Mouse (Mus musculus): ENCODE data around the gene Ntn1. TPM values are rescaled to one million over a fixed set of nuclear protein-coding genes. Genes with fewer than 3 reads are reported as not detected.

Gene Ntn1
- polyA plus RNA-seq, 1 experiment from 2014 or later = 1.6 TPM

DNA sequence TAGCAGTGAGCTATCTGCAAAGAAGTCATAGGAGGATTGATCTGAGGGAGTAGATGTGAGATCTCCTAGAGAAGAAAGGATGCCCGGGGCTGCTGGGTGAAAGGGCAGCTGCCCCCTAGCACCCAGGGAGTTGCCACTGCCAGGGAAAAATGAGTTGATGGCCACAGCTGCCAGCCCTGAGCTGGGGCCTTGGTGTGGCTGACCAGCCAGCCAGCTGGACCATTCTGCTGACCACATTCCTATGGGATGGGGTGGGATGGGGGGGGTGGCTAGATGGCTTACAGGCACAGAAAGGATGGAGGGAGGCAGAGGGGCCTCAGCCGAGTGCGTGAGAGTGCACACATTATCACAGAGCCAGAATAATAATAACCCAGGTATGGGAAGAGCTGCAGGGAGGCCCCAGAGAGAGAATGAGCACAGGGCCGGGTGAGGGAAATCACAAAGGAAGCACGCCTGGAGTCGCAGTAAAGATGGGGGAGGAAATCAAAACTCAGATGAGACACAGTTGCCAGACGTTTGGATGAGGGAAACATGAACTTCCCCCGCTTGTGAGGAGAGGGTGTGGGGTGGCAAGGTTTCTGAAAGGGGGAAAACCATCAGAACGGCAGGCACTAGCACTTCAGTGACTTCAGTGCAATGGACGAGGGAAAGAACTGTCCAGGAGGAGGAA is 91.6 kb downstream of the Ntn1 start:
- WGBS (ENCODE audit: missing documents) = 78% methylated on average over 10 of the region's 10 CpGs
- no peaks in the 10 kb centered on the region for H3K36me3 ChIP-seq (ENCODE audit: inconsistent target)
- H3K4me3 ChIP-seq (ENCODE audit: inconsistent target) = no peak overlapping the region
- H3K79me2 ChIP-seq (ENCODE audit: inconsistent target) = no peaks in the 10 kb centered on the region
- no peak overlapping the region for H3K27ac ChIP-seq

DNA sequence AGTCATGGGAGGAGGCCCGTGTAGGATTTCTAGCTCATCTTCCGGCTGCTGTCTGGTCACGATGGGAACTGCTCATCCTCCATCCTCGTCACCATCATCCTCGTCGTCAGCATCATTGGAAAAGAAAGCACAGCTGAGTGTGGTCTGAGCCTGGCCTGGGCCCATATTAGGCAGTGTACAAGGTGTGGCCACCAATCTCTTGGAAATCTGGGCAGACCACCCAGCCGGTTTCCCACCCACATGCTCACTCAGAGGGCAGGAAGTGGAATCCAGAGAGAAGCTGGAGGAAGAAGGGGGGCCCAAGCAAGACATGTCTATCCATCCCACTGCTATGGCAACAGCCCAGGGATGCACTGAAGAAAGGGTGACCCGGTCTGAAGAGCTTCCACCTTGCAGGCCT is 94.6 kb downstream of the Ntn1 start:
- Histone ChIP-seq H3K36me3 (ENCODE audit: inconsistent target) (no peaks in the 10 kb centered on the region), H3K79me2 (ENCODE audit: inconsistent target) (no peaks in the 10 kb centered on the region), H3K27ac (no peak overlapping the region), H3K4me3 (ENCODE audit: inconsistent target) (no peak overlapping the region)
- WGBS (ENCODE audit: missing documents) = 80% methylated on average over 7 of the region's 8 CpGs

DNA sequence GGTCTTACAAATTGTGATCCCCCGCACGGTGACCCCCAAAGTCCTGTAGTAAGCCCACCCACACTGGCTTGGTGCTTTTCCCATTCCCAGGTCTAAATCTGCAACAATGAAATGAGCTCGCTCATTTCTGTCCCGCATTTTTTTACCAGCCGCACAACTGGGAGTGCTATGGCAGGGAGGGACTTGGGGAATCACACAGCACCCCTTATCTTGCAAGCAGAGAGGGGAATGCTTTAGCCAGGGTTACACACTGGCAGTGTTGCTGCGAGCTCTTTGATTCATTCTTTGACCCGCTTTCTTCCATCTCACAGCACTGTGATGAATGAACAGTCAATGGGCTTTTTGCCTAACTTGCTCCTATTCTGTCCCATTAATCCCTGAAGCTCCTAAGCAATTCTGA is 98.3 kb downstream of the Ntn1 start:
- Histone ChIP-seq H3K4me3 (ENCODE audit: inconsistent target) (no peak overlapping the region), H3K27ac (no peak overlapping the region), H3K79me2 (ENCODE audit: inconsistent target) (no peaks in the 10 kb centered on the region), H3K36me3 (ENCODE audit: inconsistent target) (no peaks in the 10 kb centered on the region)
- 94% methylated on average over 7 of the region's 7 CpGs for WGBS (ENCODE audit: missing documents)

DNA sequence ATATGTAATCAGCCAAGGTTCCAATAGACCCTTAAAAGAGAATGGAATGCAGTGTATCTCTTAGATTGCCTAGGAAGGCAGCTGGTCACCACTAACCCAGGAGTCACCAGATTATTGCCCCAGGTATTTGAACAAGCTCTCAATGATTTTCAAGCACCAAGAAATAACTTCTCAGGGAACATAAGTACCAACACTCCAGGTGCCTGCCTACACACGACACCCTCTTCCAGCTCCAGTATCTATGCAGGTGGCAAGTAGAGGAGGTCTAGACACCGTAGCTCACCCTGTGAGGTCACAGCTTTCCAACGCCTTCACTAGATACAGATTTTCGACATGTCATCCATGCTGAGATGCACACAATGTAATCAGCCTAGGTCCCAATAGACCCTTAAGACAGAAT is 99.0 kb downstream of the Ntn1 start:
- no peak overlapping the region for H3K27ac ChIP-seq
- 94% methylated on average over 4 of the region's 4 CpGs for WGBS (ENCODE audit: missing documents)
- no peak overlapping the region for H3K4me3 ChIP-seq (ENCODE audit: inconsistent target)
- no peaks in the 10 kb centered on the region for H3K79me2 ChIP-seq (ENCODE audit: inconsistent target)
- no peaks in the 10 kb centered on the region for H3K36me3 ChIP-seq (ENCODE audit: inconsistent target)

DNA sequence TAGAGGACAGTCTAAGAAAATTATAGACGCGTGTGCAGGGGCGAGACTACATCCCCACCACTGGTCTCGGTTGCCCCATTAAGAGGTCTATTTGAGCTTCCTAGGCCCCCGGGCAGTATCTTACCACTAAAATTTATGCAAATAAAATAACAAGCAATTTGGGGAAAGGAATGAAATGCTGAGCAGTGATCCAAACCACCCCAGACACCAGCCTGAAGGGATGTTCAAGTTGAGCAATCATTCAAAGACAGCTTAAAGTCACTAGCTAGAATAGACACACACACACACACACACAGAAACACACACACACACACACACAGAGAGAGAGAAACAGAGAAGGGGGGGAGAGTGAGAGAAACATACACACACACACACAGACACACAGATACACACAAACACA is 105.1 kb downstream of the Ntn1 start:
- H3K79me2 ChIP-seq (ENCODE audit: inconsistent target) = no peaks in the 10 kb centered on the region
- WGBS (ENCODE audit: missing documents) = 95% methylated on average over 5 of the region's 5 CpGs
- no peak overlapping the region for H3K27ac ChIP-seq
- no peaks in the 10 kb centered on the region for H3K36me3 ChIP-seq (ENCODE audit: inconsistent target)
- no peak overlapping the region for H3K4me3 ChIP-seq (ENCODE audit: inconsistent target)

DNA sequence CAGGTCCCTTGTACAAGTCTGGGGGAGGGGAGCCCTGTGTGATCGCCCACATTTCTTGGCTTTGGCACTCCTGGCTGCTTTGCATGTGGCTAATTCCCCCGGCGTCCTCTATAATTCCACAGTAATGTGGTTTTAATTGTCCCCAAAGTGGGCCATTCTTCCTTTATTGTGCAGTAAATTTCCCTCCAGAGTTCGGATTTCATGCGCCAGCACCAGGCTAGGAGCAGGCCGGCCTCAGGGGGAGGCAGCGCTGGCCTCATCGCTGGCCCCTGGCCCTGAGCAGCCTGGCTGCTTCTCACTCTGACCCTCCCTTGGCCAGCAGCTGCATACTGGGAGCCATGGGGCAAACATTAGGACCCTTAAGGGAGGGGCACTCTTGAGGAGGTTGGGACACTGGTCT is 110.0 kb downstream of the Ntn1 start:
- no peak overlapping the region for H3K27ac ChIP-seq
- no peak overlapping the region for H3K4me3 ChIP-seq (ENCODE audit: inconsistent target)
- WGBS (ENCODE audit: missing documents) = 94% methylated on average over 8 of the region's 8 CpGs

DNA sequence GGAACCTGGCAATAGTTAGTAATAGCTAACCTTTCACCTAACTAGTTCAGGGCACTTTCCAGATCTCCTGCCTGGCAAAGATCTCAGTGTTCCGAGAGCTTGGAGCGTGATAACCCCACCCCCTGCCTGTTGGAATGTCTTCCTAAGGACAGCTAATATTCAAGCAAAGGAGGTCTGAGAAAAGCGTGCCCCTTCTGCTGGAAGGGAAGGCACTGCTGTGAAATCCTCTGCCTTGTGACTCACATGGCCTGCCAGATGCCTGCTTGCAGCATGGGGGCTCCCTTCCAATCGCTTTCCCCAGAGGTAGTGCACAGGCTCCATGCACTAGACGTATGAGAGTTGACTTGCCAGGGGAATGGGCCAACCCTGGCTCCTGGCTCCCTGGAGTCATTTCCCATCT is 113.3 kb downstream of the Ntn1 start:
- Histone ChIP-seq H3K4me3 (ENCODE audit: inconsistent target) (no peak overlapping the region), H3K27ac (no peak overlapping the region), H3K36me3 (ENCODE audit: inconsistent target) (no peaks in the 10 kb centered on the region), H3K79me2 (ENCODE audit: inconsistent target) (no peaks in the 10 kb centered on the region)
- WGBS (ENCODE audit: missing documents) = 94% methylated on average over 5 of the region's 5 CpGs

More for the DNA sequence above, 110.0 kb downstream of the Ntn1 start:
- no peaks in the 10 kb centered on the region for H3K36me3 ChIP-seq (ENCODE audit: inconsistent target)
- no peaks in the 10 kb centered on the region for H3K79me2 ChIP-seq (ENCODE audit: inconsistent target)

DNA sequence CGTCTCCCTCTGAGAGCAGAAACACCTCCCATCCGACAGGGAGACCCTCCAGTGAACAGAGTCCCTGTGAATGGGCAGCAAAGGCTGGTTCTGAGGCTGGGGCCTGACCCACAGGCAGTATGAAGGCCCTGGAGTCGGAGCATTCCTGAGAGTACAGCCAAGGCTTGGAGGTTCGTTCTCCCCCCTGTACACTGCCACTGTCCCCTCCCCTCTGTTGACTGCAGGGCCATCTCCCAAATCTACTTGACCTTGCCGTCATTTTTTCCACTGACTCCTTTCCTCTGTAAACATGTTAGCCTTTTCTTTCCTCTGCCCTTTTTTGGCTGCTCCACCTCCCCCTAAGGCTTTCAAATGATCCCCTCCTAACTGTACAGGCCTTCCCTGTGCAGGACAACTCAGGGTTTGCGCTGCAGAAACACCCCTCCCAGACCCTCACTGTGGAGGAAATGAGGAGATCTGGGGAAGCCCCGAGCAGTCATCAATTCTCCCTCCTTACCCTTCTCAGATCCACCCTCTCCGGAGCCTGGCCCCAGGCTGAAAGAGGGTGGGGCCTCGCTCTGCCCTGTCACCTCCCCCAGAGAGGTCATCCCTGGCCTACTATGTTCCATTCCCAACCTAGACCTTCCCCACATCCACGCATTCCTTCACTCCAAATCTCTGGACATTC is 114.3 kb downstream of the Ntn1 start:
- Histone ChIP-seq H3K27ac (no peak overlapping the region), H3K36me3 (ENCODE audit: inconsistent target) (no peaks in the 10 kb centered on the region), H3K4me3 (ENCODE audit: inconsistent target) (no peak overlapping the region), H3K79me2 (ENCODE audit: inconsistent target) (no peaks in the 10 kb centered on the region)
- WGBS (ENCODE audit: missing documents) = 89% methylated on average over 10 of the region's 10 CpGs

DNA sequence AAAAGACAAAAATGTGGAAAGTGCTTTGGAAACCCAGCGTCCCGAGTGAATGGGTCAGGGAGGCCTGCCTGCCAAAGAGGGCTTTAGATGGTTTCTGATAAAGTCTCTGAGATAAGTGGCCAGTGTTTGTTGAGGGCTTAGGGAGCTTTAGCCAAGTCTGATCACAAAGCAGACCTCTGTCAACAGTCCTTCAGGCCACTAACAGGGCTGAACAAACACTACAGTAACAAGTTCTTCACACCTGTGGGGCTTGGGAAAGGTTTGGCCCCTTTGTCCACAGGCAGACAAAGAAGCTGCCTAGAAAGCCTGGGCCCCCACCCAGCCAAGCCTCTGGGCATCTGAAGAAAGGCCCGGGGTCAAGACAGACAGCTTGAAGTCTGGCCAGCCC is 114.9 kb downstream of the Ntn1 start:
- no peak overlapping the region for H3K27ac ChIP-seq
- no peaks in the 10 kb centered on the region for H3K36me3 ChIP-seq (ENCODE audit: inconsistent target)
- H3K79me2 ChIP-seq (ENCODE audit: inconsistent target) = no peaks in the 10 kb centered on the region
- H3K4me3 ChIP-seq (ENCODE audit: inconsistent target) = no peak overlapping the region
- WGBS (ENCODE audit: missing documents) = 87% methylated on average over 3 of the region's 3 CpGs

DNA sequence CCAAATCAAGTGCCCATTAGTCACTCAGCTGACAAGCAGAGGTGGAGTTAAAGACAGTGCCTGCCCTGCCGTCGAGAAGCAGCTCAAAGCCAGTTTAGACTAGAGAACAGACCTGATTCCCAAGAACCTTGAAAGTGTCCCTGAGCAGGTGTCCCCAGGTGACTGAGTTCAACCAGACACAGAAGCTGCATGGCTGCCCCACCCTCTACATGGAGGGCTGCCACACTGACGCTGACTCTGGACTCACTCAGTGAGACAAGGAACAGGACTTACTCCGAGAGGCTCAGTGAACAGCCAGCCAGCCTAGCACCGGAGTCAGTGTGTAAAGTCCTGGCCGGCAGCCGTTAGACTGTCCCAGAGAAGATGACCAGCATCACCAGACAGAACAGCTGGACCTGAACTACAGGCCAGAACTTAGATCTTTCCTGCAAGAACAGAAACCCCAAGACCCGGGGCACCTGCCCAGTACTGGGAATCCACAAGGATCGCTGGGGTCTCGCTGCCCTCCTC is 120.6 kb downstream of the Ntn1 start:
- 84% methylated on average over 10 of the region's 10 CpGs for WGBS (ENCODE audit: missing documents)
- Histone ChIP-seq H3K4me3 (ENCODE audit: inconsistent target) (no peak overlapping the region), H3K79me2 (ENCODE audit: inconsistent target) (no peaks in the 10 kb centered on the region), H3K36me3 (ENCODE audit: inconsistent target) (no peaks in the 10 kb centered on the region), H3K27ac (no peak overlapping the region)

DNA sequence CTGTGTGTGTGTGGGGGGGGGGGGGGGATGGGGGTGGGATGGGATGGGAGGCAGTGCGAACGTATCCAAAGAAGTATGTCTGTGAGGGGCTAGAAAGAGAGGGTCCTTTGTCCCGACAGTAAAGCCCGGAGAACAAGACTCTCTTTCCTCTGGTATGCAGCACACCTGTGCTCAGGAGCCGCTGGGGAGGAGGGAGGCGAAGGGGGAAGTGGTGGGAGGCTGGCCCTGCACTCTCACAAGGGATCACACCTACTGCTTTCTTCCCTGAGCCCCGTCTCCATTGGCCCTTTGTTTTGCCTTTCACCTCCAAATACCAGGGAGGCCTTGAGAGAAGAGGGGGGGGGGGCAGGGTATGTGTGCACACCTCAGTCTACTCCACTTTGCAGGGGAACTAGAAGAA is 123.7 kb downstream of the Ntn1 start:
- Histone ChIP-seq H3K4me3 (ENCODE audit: inconsistent target) (no peak overlapping the region), H3K36me3 (ENCODE audit: inconsistent target) (no peaks in the 10 kb centered on the region), H3K79me2 (ENCODE audit: inconsistent target) (no peaks in the 10 kb centered on the region), H3K27ac (no peak overlapping the region)
- 61% methylated on average over 2 of the region's 7 CpGs for WGBS (ENCODE audit: missing documents)

DNA sequence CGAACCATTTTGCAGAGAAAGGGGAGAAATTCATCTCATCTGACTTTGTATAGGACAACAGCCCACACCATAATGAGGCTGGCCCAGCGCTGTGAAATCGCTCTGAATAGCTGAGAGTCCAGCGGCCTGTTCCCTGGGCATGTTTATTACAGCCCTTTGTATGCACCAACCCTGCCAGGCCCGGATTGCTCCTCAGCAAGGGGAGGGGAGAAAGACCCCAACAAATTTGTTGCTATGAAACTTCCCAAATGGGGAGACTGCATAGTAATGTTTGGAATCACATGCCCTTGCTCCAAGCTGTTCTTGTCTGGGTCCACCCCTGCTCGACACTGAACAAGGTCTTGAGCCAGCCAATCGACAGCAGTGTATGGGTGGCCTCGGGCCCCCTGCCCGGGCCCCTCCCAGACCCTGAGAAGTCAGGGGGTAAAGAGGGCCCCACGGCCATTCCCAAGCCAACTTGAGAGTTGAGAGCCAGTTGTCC is 126.3 kb downstream of the Ntn1 start:
- Histone ChIP-seq H3K36me3 (ENCODE audit: inconsistent target) (no peaks in the 10 kb centered on the region), H3K4me3 (ENCODE audit: inconsistent target) (no peak overlapping the region), H3K27ac (no peak overlapping the region), H3K79me2 (ENCODE audit: inconsistent target) (no peaks in the 10 kb centered on the region)
- WGBS (ENCODE audit: missing documents) = 85% methylated on average over 10 of the region's 10 CpGs

DNA sequence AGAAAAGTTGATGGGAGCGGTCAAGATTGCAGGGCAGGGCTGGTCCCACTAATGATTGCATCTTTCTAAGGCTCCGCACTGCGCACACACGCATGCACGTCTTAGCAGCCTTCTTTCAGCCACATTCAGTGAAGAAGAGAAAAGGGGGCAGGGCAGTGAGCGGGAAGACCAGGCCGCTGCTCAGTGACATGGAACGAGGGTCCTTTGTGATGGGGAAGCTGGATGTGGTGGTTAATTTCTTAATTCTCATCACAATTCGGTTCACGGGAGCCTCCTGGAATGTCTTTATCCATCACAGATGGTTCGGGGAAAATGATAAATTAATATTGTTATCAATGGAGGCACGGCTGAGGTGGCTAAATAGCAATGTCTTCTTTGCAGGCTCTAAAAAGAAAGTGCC is 126.8 kb downstream of the Ntn1 start:
- Histone ChIP-seq H3K4me3 (ENCODE audit: inconsistent target) (no peak overlapping the region), H3K79me2 (ENCODE audit: inconsistent target) (no peaks in the 10 kb centered on the region), H3K36me3 (ENCODE audit: inconsistent target) (no peaks in the 10 kb centered on the region), H3K27ac (no peak overlapping the region)
- WGBS (ENCODE audit: missing documents) = 93% methylated on average over 12 of the region's 12 CpGs

DNA sequence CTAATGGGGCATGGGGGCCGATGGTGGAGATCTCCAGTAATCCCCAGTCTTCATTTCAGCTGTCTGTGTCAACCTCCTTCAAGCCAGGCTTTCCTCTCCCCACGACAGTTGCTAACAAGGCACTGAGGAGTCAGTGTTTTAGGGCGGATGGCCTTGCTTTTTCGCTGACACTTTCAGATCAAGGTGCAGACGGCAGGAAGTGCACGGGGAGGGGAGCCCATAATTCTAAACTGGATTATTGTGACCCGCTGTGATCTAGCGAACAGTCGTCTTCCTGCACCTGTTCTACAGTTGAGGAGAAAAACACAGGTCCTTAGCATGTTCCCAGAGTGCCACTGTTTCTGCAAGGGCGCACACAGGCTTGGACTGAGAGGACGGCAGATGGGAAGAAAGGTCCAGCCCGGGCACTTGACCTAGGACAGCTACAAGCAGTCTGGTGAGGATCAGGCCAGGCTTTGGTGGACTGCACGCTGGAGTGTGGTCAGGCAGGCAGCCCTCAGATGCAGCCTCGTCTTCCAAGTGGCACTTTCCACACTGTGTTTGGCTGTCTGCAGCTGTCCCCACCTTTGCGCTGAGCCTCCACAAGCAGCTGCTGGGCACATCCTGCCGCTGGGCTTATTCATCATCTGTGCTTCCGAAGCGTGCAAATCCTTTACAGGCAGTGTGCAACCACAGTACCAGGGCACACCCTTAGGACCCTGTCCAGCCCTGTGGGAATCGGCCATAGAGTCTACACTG is 129.7 kb downstream of the Ntn1 start:
- WGBS (ENCODE audit: missing documents) = 65% methylated on average over 19 of the region's 19 CpGs
- H3K27ac ChIP-seq = no peak overlapping the region
- H3K79me2 ChIP-seq (ENCODE audit: inconsistent target) = no peaks in the 10 kb centered on the region
- no peak overlapping the region for H3K4me3 ChIP-seq (ENCODE audit: inconsistent target)
- no peaks in the 10 kb centered on the region for H3K36me3 ChIP-seq (ENCODE audit: inconsistent target)

DNA sequence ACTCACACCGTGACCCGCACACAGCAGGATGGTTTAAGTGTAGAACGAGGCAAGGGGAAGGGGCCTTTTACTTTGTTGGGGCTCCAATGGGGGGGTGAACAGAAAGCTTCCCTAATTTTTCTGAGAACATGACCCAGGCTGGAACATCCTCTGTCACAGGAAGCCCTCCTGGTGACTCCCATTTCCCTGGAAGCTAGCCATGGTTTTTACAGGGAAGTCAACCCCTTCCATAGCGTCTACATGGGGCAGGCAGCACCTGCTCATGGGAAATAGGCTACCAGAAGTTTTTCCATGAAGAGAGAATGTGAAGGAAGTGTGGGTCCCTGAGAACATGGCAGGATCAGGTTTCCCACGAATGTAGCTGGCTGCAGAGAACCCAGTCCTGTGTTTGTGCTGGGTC is 136.3 kb downstream of the Ntn1 start:
- no peaks in the 10 kb centered on the region for H3K79me2 ChIP-seq (ENCODE audit: inconsistent target)
- no peak overlapping the region for H3K4me3 ChIP-seq (ENCODE audit: inconsistent target)
- no peaks in the 10 kb centered on the region for H3K36me3 ChIP-seq (ENCODE audit: inconsistent target)
- WGBS (ENCODE audit: missing documents) = 85% methylated on average over 5 of the region's 5 CpGs
- H3K27ac ChIP-seq = no peak overlapping the region

All from macrophage (primary cell).